Mouse (Mus musculus) cerebellum, postnatal 10 days (tissue): ENCODE measurements around the gene Gm3127.
A peak's percentile ranks its signal among the peaks of the same experiment; 100 is the strongest.
"Not testable (repeated sequence)": the region's sequence is repeated elsewhere in the genome, so short reads cannot be mapped to it uniquely, and the experiment has no call there.

Source experiments
- DNase-seq, 2 experiments: peaks; one replicate each; pipeline ENCODE4 v3.0.0; 2021; ENCODE audit warnings: mixed read lengths in 2 of 2

Gm3127 gene

GRCm38 (mm10) chr14:4164730-4165129, at the start of gene Gm3127:
Gm3127 (plus strand) TSS chr14:4165030.
- not testable (repeated sequence) for DNase-seq

GRCm38 (mm10) chr14:4141646-4142045, 23.2 kb upstream of the Gm3127 start:
- peak in 1 of 2 experiments; percentile 1 for DNase-seq

GRCm38 (mm10) chr14:4182030-4182429, 17.2 kb downstream of the Gm3127 start:
- peak; percentile 8 to 15 for DNase-seq

- DNase-seq, result peak; percentile 28 to 38
Observed at GRCm38 (mm10) chr14:4182491-4183210, 17.8 kb downstream of the Gm3127 start, which contains the start of gene Gm2974. Gm2974 (plus strand) TSS chr14:4182576.

GRCm38 (mm10) chr14:4183375-4183774, 18.5 kb downstream of the Gm3127 start:
- peak; percentile 19 to 28 for DNase-seq
